Mouse (Mus musculus) inflammation-experienced regulatory T-cells, adult 16 weeks (primary cell): Measurements from ENCODE around the gene Ccdc74a. TPM values are rescaled to one million over a fixed set of nuclear protein-coding genes. Genes with fewer than 3 reads are reported as not detected.

Source experiments
- polyA plus RNA-seq: library from polyadenylated mRNA; unstranded; fragments of 100-300 nt; shearing (Covaris generic); gene quantifications from one replicate; pipeline ENCODE4 v1.2.1, GENCODE M21; 2017

The Ccdc74a gene
- polyA plus RNA-seq = 0.54 TPM

DNA sequence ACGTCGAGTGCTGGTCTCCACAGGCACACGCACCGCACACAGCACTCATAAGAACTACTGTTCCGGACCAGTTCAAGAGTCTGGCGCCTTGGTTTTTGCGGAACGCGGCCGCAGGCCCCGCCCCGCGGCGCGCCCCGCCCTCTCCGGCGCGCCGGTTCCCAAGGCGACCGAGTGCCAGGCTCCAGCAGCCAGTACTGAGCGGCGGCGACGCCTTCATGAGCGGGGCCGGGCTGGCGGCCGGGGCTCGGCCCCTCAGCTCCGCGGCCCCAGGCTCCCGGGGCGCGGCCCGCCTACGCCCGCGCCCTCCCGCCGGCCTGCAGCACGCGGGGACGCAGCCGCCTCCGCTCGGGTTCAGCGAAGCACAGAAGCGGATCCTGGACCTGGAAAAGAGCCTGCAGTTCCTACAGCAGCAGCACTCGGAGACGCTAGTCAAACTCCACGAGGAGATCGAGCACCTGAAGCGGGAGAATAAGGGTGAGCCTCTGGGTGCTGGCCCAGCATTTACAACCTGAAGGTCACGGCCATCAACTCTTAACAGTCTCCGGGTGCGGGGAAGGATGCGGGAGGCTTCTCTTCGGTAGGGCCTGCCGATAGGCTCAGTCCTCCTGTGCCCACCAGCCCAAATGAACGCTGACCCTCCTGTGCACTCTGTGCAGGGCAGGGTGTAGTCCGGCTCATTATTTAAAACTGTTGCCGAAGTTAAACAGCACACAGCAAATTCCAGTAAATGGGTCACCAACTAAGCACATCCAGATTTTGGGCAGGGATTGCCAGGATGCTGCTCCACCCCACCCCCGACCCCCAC is at the start of gene Ccdc74a:
Gene Ccdc74a, plus strand, starts transcription at position 161 of the 805 bp plus-strand sequence.

DNA sequence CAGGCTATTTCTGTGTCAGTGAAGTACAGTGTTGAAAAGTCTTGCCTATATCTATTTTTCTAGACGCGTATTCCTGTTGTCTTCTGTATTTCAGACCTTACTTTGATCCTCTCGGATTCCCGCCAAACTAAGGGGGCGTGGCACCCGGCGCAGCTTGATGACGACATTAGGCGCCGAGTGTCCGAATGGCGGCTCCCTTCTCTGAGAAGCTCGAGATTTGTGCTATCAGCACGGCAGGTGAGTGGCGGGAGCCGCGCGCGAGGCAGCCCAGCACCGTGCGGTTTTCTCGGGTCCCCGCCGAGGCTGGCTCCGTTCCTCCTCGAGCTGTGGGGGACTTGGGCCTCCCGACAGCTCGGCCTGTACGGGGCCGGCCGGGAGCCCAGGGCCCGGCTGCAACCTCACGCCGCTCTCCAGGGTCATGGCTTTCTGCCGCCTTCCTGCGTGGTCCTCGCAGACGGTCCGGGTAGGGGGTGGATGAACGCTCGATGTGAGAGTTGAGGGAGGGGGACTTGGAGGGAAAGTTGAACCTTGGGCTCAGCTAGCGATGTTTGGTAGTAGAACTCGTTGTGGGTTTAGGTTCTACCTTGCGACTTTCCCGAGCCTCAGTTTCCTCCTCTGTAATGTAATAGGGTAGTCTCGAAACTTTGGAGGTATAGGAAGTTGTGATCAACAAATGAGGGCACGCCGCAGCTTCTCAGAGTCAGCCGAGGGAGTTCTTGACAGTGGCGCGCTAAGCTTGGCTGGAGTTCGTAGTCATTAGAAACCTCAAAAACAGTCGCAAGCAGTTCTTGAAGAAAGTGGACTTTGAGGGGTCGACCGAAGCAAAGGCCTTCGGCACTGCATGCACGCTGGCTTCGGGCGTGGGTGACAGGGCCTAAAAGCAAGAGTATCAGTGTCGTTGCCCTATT is 26.8 kb upstream of the Ccdc74a start, which contains the start of gene Smpd4:
Gene Smpd4, plus strand, starts transcription at position 157 of the 908 bp plus-strand sequence.

Other genes with a start within 250 kb of the Ccdc74a start
- gene Snap29, start 240.5 kb upstream of the Ccdc74a start, polyA plus RNA-seq = 21.0 TPM
- gene Pi4ka, start 240.2 kb upstream of the Ccdc74a start, polyA plus RNA-seq = 39.0 TPM
- gene Crkl, start 194.5 kb upstream of the Ccdc74a start, polyA plus RNA-seq = 90.5 TPM
- gene Aifm3, start 156.9 kb upstream of the Ccdc74a start, polyA plus RNA-seq = not detected
- 80.6 TPM for gene Lztr1, start 137.8 kb upstream of the Ccdc74a start, polyA plus RNA-seq
- 83.2 TPM for gene Thap7, start 115.3 kb upstream of the Ccdc74a start, polyA plus RNA-seq
- not detected for gene Lrrc74b, start 85.2 kb upstream of the Ccdc74a start, polyA plus RNA-seq
- gene P2rx6, start 84.6 kb upstream of the Ccdc74a start, polyA plus RNA-seq = not detected
- 4.0 TPM for gene Slc7a4, start 63.3 kb upstream of the Ccdc74a start, polyA plus RNA-seq
- 31.1 TPM for gene Smpd4, start 27.1 kb upstream of the Ccdc74a start, polyA plus RNA-seq
- 201 TPM for gene Med15, start 86.4 kb downstream of the Ccdc74a start, polyA plus RNA-seq
- 18.3 TPM for gene Klhl22, start 113.1 kb downstream of the Ccdc74a start, polyA plus RNA-seq
- not detected for gene Scarf2, start 150.8 kb downstream of the Ccdc74a start, polyA plus RNA-seq
- not detected for gene B830017H08Rik, start 186.7 kb downstream of the Ccdc74a start, polyA plus RNA-seq
- 2.0 TPM for gene Car15, start 191.9 kb downstream of the Ccdc74a start, polyA plus RNA-seq
- gene Gm20518, start 245.2 kb downstream of the Ccdc74a start, polyA plus RNA-seq = not detected
- not detected for gene Tssk1, start 247.8 kb downstream of the Ccdc74a start, polyA plus RNA-seq